In genomic region chr6:149439140-149439539, GRCm38 (mm10) we compare ENCODE assay signal across 14 mouse cellular contexts. TPM values are rescaled to one million over a fixed set of nuclear protein-coding genes. Genes with fewer than 3 reads are reported as not detected.
DNase-seq lines count a peak whose midpoint lies in the region; ATAC-seq and TF ChIP-seq lines count a peak whose summit lies in the region.
"Had no signal": no experiment of that assay in that cellular context is flagged by ENCODE, and none has a peak within 500 bp of the region (broad histone marks: within the 10 kb centered on the region; RNA-seq: fewer than 3 reads in every experiment).

No protein-coding gene starts in this region.

- no peak for DNase-seq in forebrain, postnatal 0 days
- DNase-seq in liver, postnatal 0 days: no peak
- DNase-seq in R1 (ENCODE audit: low read depth, low spot score): peak; percentile 24
- no peak for DNase-seq in spleen, postnatal 4 days (ENCODE audit: low spot score in 2 of 2)
- no peak for DNase-seq in ovary, adult 18-20 months (ENCODE audit: low spot score)
- DNase-seq: right cerebral cortex, postnatal 14 days had no signal

- TF ChIP-seq CTCF in forebrain, postnatal 0 days (IDR thresholded peaks at IDR 0.05; ENCODE audit: low read depth): 0 out of 2 replicates have a peak, but pooled peaks have one; percentile 7
- peak; percentile 42 for TF ChIP-seq CTCF in liver, postnatal 0 days (IDR thresholded peaks at IDR 0.05; ENCODE audit: low read depth)

- ATAC-seq in forebrain, postnatal 0 days: no peak
- ATAC-seq in forebrain, embryonic 13.5 days: no peak
- no peak for ATAC-seq in liver, postnatal 0 days
- ATAC-seq in liver, embryonic 12.5 days: no peak
- ATAC-seq in megakaryocyte-erythroid progenitor cell, adult 5-6 weeks (replicated peaks; ENCODE audit: low FRiP score, low TSS enrichment, poor library complexity, severe bottlenecking): peak; percentile 80
- ATAC-seq: forebrain, embryonic 14.5 days had no signal

- H3K36me3 ChIP-seq in forebrain, postnatal 0 days (ENCODE audit: insufficient read depth): no peaks in the 10 kb centered on the region
- H3K36me3 ChIP-seq in forebrain, embryonic 13.5 days (ENCODE audit: poor library complexity, severe bottlenecking): peaks cover 16% of the 10 kb centered on the region
- H3K36me3 ChIP-seq in liver, postnatal 0 days (replicated peaks; ENCODE audit: insufficient read depth, low read length): no peaks in the 10 kb centered on the region
- H3K36me3 ChIP-seq in liver, embryonic 12.5 days: no peaks in the 10 kb centered on the region
- H3K36me3 ChIP-seq: embryonic facial prominence, embryonic 12.5 days; limb, embryonic 15.5 days had no signal

- H3K4me3 ChIP-seq in forebrain, postnatal 0 days (ENCODE audit: low read depth, low read length): no peak overlapping the region
- H3K4me3 ChIP-seq in forebrain, embryonic 13.5 days: no peak overlapping the region
- H3K4me3 ChIP-seq in liver, postnatal 0 days (ENCODE audit: low read depth, low read length): no peak overlapping the region
- H3K4me3 ChIP-seq in liver, embryonic 12.5 days: no peak overlapping the region
- H3K4me3 ChIP-seq: embryonic facial prominence, embryonic 12.5 days; limb, embryonic 15.5 days; megakaryocyte, embryonic 14.5 days; neural tube, embryonic 12.5 days had no signal

- peaks cover 4% of the 10 kb centered on the region; the same call in 1 of the 2 replicates for H3K9me3 ChIP-seq in forebrain, postnatal 0 days (ENCODE audit: low read length)
- peaks cover 11% of the 10 kb centered on the region for H3K9me3 ChIP-seq in forebrain, embryonic 13.5 days (replicated peaks)
- H3K9me3 ChIP-seq in liver, postnatal 0 days (ENCODE audit: low read length): no peaks in the 10 kb centered on the region
- no peaks in the 10 kb centered on the region for H3K9me3 ChIP-seq in liver, embryonic 12.5 days (replicated peaks)
- H3K9me3 ChIP-seq: embryonic facial prominence, embryonic 12.5 days had no signal

- no peaks in the 10 kb centered on the region for H3K27me3 ChIP-seq in forebrain, postnatal 0 days (ENCODE audit: insufficient read depth, low read length)
- no peaks in the 10 kb centered on the region for H3K27me3 ChIP-seq in forebrain, embryonic 13.5 days
- H3K27me3 ChIP-seq in liver, postnatal 0 days (ENCODE audit: insufficient read depth, low read length): no peaks in the 10 kb centered on the region
- no peaks in the 10 kb centered on the region for H3K27me3 ChIP-seq in liver, embryonic 12.5 days (replicated peaks)
- H3K27me3 ChIP-seq: embryonic facial prominence, embryonic 12.5 days; limb, embryonic 15.5 days; megakaryocyte, embryonic 14.5 days; neural tube, embryonic 12.5 days had no signal

- WGBS in forebrain, postnatal 0 days: 92% methylated on average over 1 of the region's 1 CpGs
- WGBS in forebrain, embryonic 13.5 days: 94% methylated on average over 1 of the region's 1 CpGs
- WGBS in liver, postnatal 0 days (ENCODE audit: insufficient replicate concordance): 53% methylated on average over 1 of the region's 1 CpGs
- 45% methylated on average over 1 of the region's 1 CpGs for WGBS in liver, embryonic 12.5 days (ENCODE audit: insufficient replicate concordance)

- no peak overlapping the region for H3K4me2 ChIP-seq in forebrain, postnatal 0 days (ENCODE audit: low read depth)
- no peak overlapping the region for H3K4me2 ChIP-seq in forebrain, embryonic 13.5 days
- H3K4me2 ChIP-seq in liver, postnatal 0 days (ENCODE audit: low read depth, low read length): no peak overlapping the region
- H3K4me2 ChIP-seq in liver, embryonic 12.5 days: no peak overlapping the region
- H3K4me2 ChIP-seq: embryonic facial prominence, embryonic 12.5 days; limb, embryonic 15.5 days; neural tube, embryonic 12.5 days had no signal

- no peak overlapping the region for H3K9ac ChIP-seq in forebrain, postnatal 0 days
- no peak overlapping the region for H3K9ac ChIP-seq in forebrain, embryonic 13.5 days
- H3K9ac ChIP-seq in liver, postnatal 0 days (replicated peaks): no peak overlapping the region
- H3K9ac ChIP-seq in liver, embryonic 12.5 days: no peak overlapping the region
- H3K9ac ChIP-seq: embryonic facial prominence, embryonic 12.5 days; limb, embryonic 15.5 days; neural tube, embryonic 12.5 days had no signal

- no peak overlapping the region for H3K27ac ChIP-seq in forebrain, postnatal 0 days (ENCODE audit: low read depth, low read length)
- H3K27ac ChIP-seq in forebrain, embryonic 13.5 days: no peak overlapping the region
- H3K27ac ChIP-seq in liver, postnatal 0 days (ENCODE audit: low read depth): no peak overlapping the region
- no peak overlapping the region for H3K27ac ChIP-seq in liver, embryonic 12.5 days
- H3K27ac ChIP-seq: embryonic facial prominence, embryonic 12.5 days; limb, embryonic 15.5 days; neural tube, embryonic 12.5 days had no signal

- TF ChIP-seq EP300 in liver, postnatal 0 days (IDR thresholded peaks at IDR 0.05; ENCODE audit: low read depth): no peak

- no peaks in the 10 kb centered on the region for H3K4me1 ChIP-seq in forebrain, postnatal 0 days (ENCODE audit: insufficient read depth)
- H3K4me1 ChIP-seq in forebrain, embryonic 13.5 days: no peaks in the 10 kb centered on the region
- H3K4me1 ChIP-seq in liver, postnatal 0 days (ENCODE audit: insufficient read depth): no peaks in the 10 kb centered on the region
- no peaks in the 10 kb centered on the region for H3K4me1 ChIP-seq in liver, embryonic 12.5 days
- H3K4me1 ChIP-seq: embryonic facial prominence, embryonic 12.5 days; limb, embryonic 15.5 days; megakaryocyte, embryonic 14.5 days had no signal

RNA-seq across cellular contexts. Expression of gene Bicd1, which starts 30.5 kb away (rescaled TPM):
- total RNA-seq in forebrain, postnatal 0 days (2014; rRNA removed): 27.5 and 47.5 TPM in 2 replicates
- 12.9 and 28.4 TPM in 2 replicates for polyA plus RNA-seq in forebrain, postnatal 0 days (2015; fragmentation: Nextera tagmentation; extraction: Ambion mirVana)
- 29.6 and 33.8 TPM in 2 replicates for polyA plus RNA-seq in forebrain, embryonic 13.5 days (2015; fragmentation: Nextera tagmentation; extraction: Ambion mirVana)
- polyA plus RNA-seq in liver, postnatal 0 days (2015; fragmentation: Nextera tagmentation; extraction: Ambion mirVana): 0.45 and 0.78 TPM in 2 replicates
- 1.5 and 2.1 TPM in 2 replicates for polyA plus RNA-seq in liver, embryonic 12.5 days (2016; fragmentation: Nextera tagmentation; extraction: Ambion mirVana)
- 12.7 and 18.4 TPM in 2 replicates for total RNA-seq in megakaryocyte-erythroid progenitor cell, adult 5-6 weeks (2014; fragmentation: Nextera tagmentation)
- total RNA-seq in megakaryocyte-erythroid progenitor cell, adult 5-6 weeks (2017): 8.2 and 9.2 TPM in 2 replicates
